Mouse (Mus musculus): ENCODE results near the gene Tbc1d7. TPM values are rescaled to one million over a fixed set of nuclear protein-coding genes. Genes with fewer than 3 reads are reported as not detected.

Gene Tbc1d7
- polyA plus RNA-seq, 1 experiment: 8.6 TPM

GRCm38 (mm10) chr13:43199749-43200148 is 28.4 kb upstream of the Tbc1d7 start:
- Histone ChIP-seq H3K36me3 (ENCODE audit: control insufficient read depth, insufficient read depth, low read length) (no peaks in the 10 kb centered on the region), H3K4me1 (replicated peaks; ENCODE audit: control insufficient read depth, insufficient read depth, low read length) (peaks cover 4% of the 10 kb centered on the region; the same call in 1 of the 2 replicates), H3K4me3 (ENCODE audit: control insufficient read depth, insufficient read depth, low read length) (no peak overlapping the region), H3K27ac (ENCODE audit: control insufficient read depth, insufficient read depth, low read length) (no peak overlapping the region), H3K27me3 (ENCODE audit: control insufficient read depth, insufficient read depth, low read length) (no peaks in the 10 kb centered on the region)
- WGBS: 70% methylated on average over 5 of the region's 5 CpGs
- peak; percentile 46 for DNase-seq
- TF ChIP-seq POLR2A (IDR thresholded peaks at IDR 0.05; ENCODE audit: control insufficient read depth, extremely low read depth, insufficient read depth, low read length, poor library complexity): no peak
- no peak for TF ChIP-seq CTCF (IDR thresholded peaks at IDR 0.05; ENCODE audit: borderline replicate concordance, control insufficient read depth, extremely low read depth, insufficient read depth, low read length, poor library complexity)

- Histone ChIP-seq H3K27ac (ENCODE audit: control insufficient read depth, insufficient read depth, low read length) (no peak overlapping the region), H3K27me3 (ENCODE audit: control insufficient read depth, insufficient read depth, low read length) (no peaks in the 10 kb centered on the region), H3K36me3 (ENCODE audit: control insufficient read depth, insufficient read depth, low read length) (no peaks in the 10 kb centered on the region), H3K4me3 (ENCODE audit: control insufficient read depth, insufficient read depth, low read length) (no peak overlapping the region), H3K4me1 (replicated peaks; ENCODE audit: control insufficient read depth, insufficient read depth, low read length) (peaks cover 4% of the 10 kb centered on the region; the same call in 1 of the 2 replicates)
- no peak for DNase-seq
- TF ChIP-seq POLR2A (IDR thresholded peaks at IDR 0.05; ENCODE audit: control insufficient read depth, extremely low read depth, insufficient read depth, low read length, poor library complexity): no peak
- no peak for TF ChIP-seq CTCF (IDR thresholded peaks at IDR 0.05; ENCODE audit: borderline replicate concordance, control insufficient read depth, extremely low read depth, insufficient read depth, low read length, poor library complexity)
- 68% methylated on average over 7 of the region's 7 CpGs for WGBS
Observed at GRCm38 (mm10) chr13:43199282-43199681, 28.0 kb upstream of the Tbc1d7 start.

- Histone ChIP-seq H3K4me1 (replicated peaks; ENCODE audit: control insufficient read depth, insufficient read depth, low read length) (peaks cover 7% of the 10 kb centered on the region; the same call in 1 of the 2 replicates), H3K27me3 (ENCODE audit: control insufficient read depth, insufficient read depth, low read length) (no peaks in the 10 kb centered on the region), H3K36me3 (ENCODE audit: control insufficient read depth, insufficient read depth, low read length) (no peaks in the 10 kb centered on the region), H3K27ac (ENCODE audit: control insufficient read depth, insufficient read depth, low read length) (no peak overlapping the region), H3K4me3 (ENCODE audit: control insufficient read depth, insufficient read depth, low read length) (no peak overlapping the region)
- TF ChIP-seq POLR2A (IDR thresholded peaks at IDR 0.05; ENCODE audit: control insufficient read depth, extremely low read depth, insufficient read depth, low read length, poor library complexity) (no peak), CTCF (IDR thresholded peaks at IDR 0.05; ENCODE audit: borderline replicate concordance, control insufficient read depth, extremely low read depth, insufficient read depth, low read length, poor library complexity) (0 out of 2 replicates have a peak, but pooled peaks have one; percentile 21)
- no peak for DNase-seq
- 71% methylated on average over 6 of the region's 6 CpGs for WGBS
Observed at GRCm38 (mm10) chr13:43197187-43197586, 25.9 kb upstream of the Tbc1d7 start.

GRCm38 (mm10) chr13:43196000-43196399 is 24.7 kb upstream of the Tbc1d7 start:
- Histone ChIP-seq H3K27me3 (ENCODE audit: control insufficient read depth, insufficient read depth, low read length) (no peaks in the 10 kb centered on the region), H3K4me3 (ENCODE audit: control insufficient read depth, insufficient read depth, low read length) (no peak overlapping the region), H3K36me3 (ENCODE audit: control insufficient read depth, insufficient read depth, low read length) (no peaks in the 10 kb centered on the region), H3K27ac (ENCODE audit: control insufficient read depth, insufficient read depth, low read length) (no peak overlapping the region), H3K4me1 (replicated peaks; ENCODE audit: control insufficient read depth, insufficient read depth, low read length) (peaks cover 18% of the 10 kb centered on the region)
- no peak for TF ChIP-seq CTCF (IDR thresholded peaks at IDR 0.05; ENCODE audit: borderline replicate concordance, control insufficient read depth, extremely low read depth, insufficient read depth, low read length, poor library complexity)
- TF ChIP-seq POLR2A (IDR thresholded peaks at IDR 0.05; ENCODE audit: control insufficient read depth, extremely low read depth, insufficient read depth, low read length, poor library complexity): no peak
- DNase-seq: no peak
- 70% methylated on average over 7 of the region's 7 CpGs for WGBS

GRCm38 (mm10) chr13:43193932-43194331 is 22.6 kb upstream of the Tbc1d7 start:
- no peaks in the 10 kb centered on the region for H3K36me3 ChIP-seq (ENCODE audit: control insufficient read depth, insufficient read depth, low read length)
- H3K4me3 ChIP-seq (ENCODE audit: control insufficient read depth, insufficient read depth, low read length): no peak overlapping the region
- DNase-seq: no peak
- H3K4me1 ChIP-seq (replicated peaks; ENCODE audit: control insufficient read depth, insufficient read depth, low read length): peaks cover 16% of the 10 kb centered on the region
- WGBS: 88% methylated on average over 8 of the region's 8 CpGs
- TF ChIP-seq POLR2A (IDR thresholded peaks at IDR 0.05; ENCODE audit: control insufficient read depth, extremely low read depth, insufficient read depth, low read length, poor library complexity) (no peak), CTCF (IDR thresholded peaks at IDR 0.05; ENCODE audit: borderline replicate concordance, control insufficient read depth, extremely low read depth, insufficient read depth, low read length, poor library complexity) (no peak)
- H3K27ac ChIP-seq (ENCODE audit: control insufficient read depth, insufficient read depth, low read length): no peak overlapping the region
- H3K27me3 ChIP-seq (ENCODE audit: control insufficient read depth, insufficient read depth, low read length): no peaks in the 10 kb centered on the region

DNA sequence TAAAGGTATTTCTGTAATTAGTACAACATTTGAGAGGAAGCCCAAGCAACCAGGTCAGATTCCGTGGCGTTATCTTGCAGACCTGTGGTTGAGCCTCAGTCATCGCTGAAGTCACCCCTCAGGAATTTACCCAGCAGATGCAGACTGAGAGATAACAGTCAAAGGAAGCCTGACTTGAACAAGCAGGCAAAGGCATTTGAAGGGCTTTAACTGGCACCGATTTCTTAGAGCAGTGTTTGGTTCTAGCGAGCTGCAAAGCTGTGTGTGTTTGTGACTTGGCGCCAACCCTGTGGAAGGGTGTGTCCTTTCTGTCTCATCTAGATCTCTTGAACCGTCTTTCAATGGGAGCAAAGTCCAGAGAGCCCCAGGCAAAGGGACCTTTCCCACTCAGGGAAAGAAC is 22.0 kb upstream of the Tbc1d7 start:
- Histone ChIP-seq H3K4me3 (ENCODE audit: control insufficient read depth, insufficient read depth, low read length) (no peak overlapping the region), H3K4me1 (replicated peaks; ENCODE audit: control insufficient read depth, insufficient read depth, low read length) (peaks cover 16% of the 10 kb centered on the region), H3K36me3 (ENCODE audit: control insufficient read depth, insufficient read depth, low read length) (no peaks in the 10 kb centered on the region), H3K27ac (ENCODE audit: control insufficient read depth, insufficient read depth, low read length) (no peak overlapping the region), H3K27me3 (ENCODE audit: control insufficient read depth, insufficient read depth, low read length) (no peaks in the 10 kb centered on the region)
- TF ChIP-seq POLR2A (IDR thresholded peaks at IDR 0.05; ENCODE audit: control insufficient read depth, extremely low read depth, insufficient read depth, low read length, poor library complexity) (no peak), CTCF (IDR thresholded peaks at IDR 0.05; ENCODE audit: borderline replicate concordance, control insufficient read depth, extremely low read depth, insufficient read depth, low read length, poor library complexity) (no peak)
- WGBS: 6% methylated on average over 7 of the region's 7 CpGs
- DNase-seq: no peak

DNA sequence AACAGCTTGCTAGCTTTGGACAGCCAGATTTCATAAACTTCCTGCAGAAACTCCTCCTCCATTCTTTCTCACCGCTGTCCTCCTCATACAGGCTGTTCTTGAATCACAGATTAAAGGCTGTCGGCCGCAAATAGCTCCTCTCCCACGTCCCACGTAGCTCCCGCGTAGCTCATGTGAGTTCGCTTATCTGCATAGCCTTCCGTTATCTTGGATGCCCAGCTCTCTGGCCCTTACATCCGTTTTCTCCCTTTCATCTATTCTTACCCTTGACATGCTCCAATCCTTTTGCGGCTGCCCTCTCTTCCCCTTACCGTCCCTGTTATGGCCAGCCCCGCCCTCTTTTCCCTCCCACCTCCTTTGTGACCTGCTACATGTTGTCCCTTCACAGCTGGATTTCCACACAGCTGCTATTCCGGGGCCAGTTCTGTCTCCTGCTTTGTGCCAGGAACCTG is 20.5 kb upstream of the Tbc1d7 start:
- TF ChIP-seq CTCF (IDR thresholded peaks at IDR 0.05; ENCODE audit: borderline replicate concordance, control insufficient read depth, extremely low read depth, insufficient read depth, low read length, poor library complexity) (no peak), POLR2A (IDR thresholded peaks at IDR 0.05; ENCODE audit: control insufficient read depth, extremely low read depth, insufficient read depth, low read length, poor library complexity) (no peak)
- WGBS: 4% methylated on average over 14 of the region's 14 CpGs
- Histone ChIP-seq H3K27me3 (ENCODE audit: control insufficient read depth, insufficient read depth, low read length) (no peaks in the 10 kb centered on the region), H3K4me3 (ENCODE audit: control insufficient read depth, insufficient read depth, low read length) (no peak overlapping the region), H3K27ac (ENCODE audit: control insufficient read depth, insufficient read depth, low read length) (no peak overlapping the region), H3K36me3 (ENCODE audit: control insufficient read depth, insufficient read depth, low read length) (no peaks in the 10 kb centered on the region), H3K4me1 (replicated peaks; ENCODE audit: control insufficient read depth, insufficient read depth, low read length) (peaks cover 16% of the 10 kb centered on the region)
- no peak for DNase-seq
